Mouse (Mus musculus) adrenal gland, postnatal 10 days (tissue): Measurements from ENCODE around the gene Xpo6. TPM values are rescaled to one million over a fixed set of nuclear protein-coding genes. Genes with fewer than 3 reads are reported as not detected.

Experiments used
- DNase-seq: peaks from one replicate; pipeline ENCODE4 v3.0.0; 2021; ENCODE audit warnings: mixed read lengths
- total RNA-seq, 2 experiments: library from RNA; stranded (reverse); gene quantifications; 2 replicates each; pipeline ENCODE4 v1.2.3; 2021

The Xpo6 gene
- total RNA-seq, 2 experiments from 2014 or later = 68.7 to 91.2 TPM

- no peak for DNase-seq
Observed at GRCm38 (mm10) chr7:126194175-126194574, 6.1 kb downstream of the Xpo6 start.

DNA sequence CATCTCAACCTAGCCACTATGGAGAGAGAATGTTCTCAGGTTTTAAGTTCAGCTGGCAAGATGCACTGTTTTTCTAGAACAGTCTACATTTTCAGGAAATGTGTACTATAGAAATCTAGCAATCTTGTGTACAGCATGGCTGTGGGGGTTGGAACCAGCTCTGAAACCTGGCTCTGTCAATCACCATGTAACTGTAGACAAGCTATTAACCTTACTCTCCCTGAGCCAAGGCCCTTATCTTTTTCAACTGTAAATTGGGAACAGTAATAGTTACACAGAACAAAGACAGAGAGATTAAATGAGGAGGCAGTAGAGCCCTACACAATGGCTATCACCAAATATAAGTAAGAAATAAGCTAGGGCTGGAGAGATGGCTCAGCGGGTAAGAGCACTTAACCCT is 8.8 kb downstream of the Xpo6 start:
- DNase-seq = no peak

- no peak for DNase-seq
Observed at GRCm38 (mm10) chr7:126189517-126189916, 10.8 kb downstream of the Xpo6 start.

- DNase-seq = no peak
Observed at GRCm38 (mm10) chr7:126185999-126186398, 14.3 kb downstream of the Xpo6 start.

DNA sequence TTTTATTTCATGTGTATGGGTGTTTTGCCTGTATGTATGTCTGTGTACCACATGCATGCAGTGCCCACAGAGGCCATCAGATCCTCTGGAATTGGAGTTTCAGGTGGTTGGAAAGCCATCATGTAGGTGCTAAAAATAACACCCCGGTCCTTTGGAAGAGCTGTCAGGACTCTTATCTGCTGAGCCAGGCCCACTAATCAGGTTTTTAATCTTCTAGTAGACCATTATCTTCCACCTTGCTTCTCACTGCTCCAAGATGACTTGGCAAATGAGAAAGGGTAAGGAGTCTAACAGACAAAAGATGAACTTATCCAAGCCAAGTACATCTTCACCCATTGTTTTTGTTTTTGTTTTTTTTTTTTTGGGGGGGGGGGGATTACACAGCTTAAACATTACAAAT is 16.7 kb downstream of the Xpo6 start:
- no peak for DNase-seq

DNA sequence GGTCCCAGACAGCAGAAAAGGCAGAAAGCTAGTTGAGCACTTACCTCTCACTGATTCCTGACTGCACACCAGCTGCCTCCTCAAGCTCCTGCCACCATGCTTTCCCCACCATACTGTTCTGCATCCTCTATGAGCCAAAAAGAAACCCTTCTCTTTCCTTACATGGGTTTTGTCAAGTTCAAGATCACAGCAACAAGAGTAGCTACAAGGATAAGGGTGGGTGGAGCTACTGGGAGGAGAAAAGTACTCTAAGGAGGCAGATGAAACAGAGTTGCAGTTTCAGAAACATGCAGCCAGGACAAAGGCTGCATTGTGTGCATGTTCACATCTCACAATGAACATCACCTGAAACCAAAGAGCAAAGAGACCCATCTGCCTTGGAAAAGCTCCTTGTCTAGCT is 18.8 kb downstream of the Xpo6 start:
- no peak for DNase-seq

- peak; percentile 44 for DNase-seq
Observed at GRCm38 (mm10) chr7:126180956-126181355, 19.3 kb downstream of the Xpo6 start.

DNA sequence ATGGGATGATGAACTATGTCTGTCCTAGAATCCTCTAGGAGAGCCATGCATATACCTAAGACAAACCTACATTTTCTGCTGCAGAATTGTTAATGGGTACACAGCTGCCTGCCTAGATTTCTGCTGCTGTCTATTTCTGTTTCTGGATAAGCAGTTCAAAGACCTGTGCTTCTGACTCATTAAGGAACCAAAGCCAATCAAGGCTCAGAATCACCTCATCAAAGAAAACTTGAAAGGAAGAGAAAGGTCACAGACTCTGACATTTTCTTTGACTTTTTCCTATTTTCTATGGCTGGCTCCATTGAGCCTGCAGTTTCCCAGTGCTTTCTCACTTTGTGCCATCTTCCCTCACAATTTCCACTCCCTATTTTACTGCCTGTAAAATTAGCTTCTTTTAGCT is 21.5 kb downstream of the Xpo6 start:
- no peak for DNase-seq

GRCm38 (mm10) chr7:126175999-126176398 is 24.3 kb downstream of the Xpo6 start:
- DNase-seq = no peak

- DNase-seq = no peak
Observed at GRCm38 (mm10) chr7:126175456-126175855, 24.8 kb downstream of the Xpo6 start.

DNA sequence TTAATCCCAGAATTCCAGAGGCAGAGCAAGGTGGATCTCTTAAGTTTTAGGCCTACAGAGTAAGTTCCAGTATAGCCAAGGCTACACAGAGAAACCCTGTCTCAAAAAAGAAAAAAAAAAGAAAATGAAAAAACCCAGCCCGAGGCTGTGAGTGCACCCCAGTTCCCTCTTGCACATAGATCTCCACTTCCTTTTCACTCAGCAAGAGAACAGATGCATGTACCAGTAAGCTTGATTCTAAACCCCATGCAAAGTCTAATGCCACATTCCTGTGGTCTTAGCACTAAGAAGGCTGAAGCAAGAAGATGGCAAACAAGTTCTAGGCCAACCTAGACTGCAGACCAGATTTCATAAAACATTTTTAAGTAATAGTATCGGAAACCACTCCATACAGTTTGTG is 25.4 kb downstream of the Xpo6 start:
- no peak for DNase-seq

GRCm38 (mm10) chr7:126172001-126172400 is 28.3 kb downstream of the Xpo6 start:
- peak; percentile 66 for DNase-seq

DNA sequence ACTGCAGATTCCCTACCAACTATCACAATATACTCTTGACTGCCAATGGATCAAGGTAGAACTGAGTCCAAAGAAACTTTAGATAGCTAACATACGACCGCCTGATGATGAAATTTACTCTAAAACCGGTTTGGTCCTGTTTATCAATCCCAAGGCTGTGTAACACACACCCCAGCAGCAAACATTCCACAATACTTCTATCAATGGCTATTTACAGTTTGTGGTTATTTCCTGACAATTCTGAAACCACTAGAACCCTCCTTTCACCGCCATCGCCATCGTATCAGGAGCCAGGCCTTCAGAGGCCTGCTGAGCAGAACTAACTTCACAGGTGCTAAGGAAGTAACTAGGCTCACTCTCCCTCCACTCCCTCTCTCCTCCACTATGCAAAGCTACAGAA is 31.7 kb downstream of the Xpo6 start:
- no peak for DNase-seq

DNA sequence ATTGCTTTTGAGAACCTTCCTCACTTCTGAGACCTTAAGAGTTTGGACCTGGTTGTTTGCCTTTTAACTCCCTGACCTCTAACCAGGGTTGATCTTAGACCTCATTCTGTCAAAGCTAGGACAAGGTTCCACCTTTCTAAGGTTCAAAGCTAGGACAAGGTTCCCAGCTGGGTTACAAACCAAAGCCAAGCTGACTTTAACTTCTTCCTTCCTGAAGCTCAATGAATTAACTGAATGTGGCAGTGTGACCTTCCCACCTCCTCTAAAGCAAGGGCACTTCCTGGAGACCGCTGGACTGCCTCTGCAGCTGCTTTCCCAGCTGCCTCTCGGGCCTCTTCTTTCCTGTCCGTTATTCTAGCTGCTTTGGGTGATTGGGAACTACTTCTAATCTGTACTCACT is 32.9 kb downstream of the Xpo6 start:
- DNase-seq = peak; percentile 27

DNA sequence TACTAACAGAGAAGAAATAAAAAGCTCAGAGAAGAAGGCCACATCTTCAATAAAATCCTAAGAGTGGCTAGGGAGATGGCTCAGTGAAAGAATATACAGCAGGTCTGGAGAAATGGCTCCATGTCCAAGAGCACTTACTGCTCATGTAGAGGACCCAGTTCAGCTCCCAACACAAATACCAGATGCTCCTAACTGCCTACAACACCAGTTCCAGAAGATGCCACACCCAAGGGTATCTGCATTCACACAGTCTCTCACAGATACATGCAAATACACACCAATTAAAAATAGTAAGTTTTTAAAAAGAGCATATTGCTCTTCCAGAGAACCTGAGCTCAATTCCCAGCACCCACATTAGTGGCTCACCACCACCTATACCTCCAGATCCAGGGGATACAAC is 33.7 kb downstream of the Xpo6 start:
- no peak for DNase-seq

DNA sequence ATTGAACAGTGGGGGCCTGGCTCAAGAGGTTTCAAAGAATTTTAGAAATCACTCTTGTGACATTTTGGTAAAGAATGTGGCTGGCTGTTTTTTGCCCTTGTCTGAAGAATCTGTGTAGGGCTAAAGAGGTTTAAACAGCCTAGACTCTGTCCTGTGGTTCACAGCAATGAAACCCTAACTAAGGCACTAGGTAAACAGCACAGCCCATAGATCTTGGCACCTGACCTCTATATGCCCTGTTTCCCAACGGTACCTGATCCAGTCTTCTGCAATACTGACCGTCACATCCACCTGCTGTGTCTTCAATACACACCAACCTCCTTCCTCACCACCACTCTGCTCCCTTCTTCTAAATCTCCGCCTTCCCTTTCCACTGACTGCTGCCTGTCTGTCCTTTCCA is 42.1 kb downstream of the Xpo6 start:
- no peak for DNase-seq

DNA sequence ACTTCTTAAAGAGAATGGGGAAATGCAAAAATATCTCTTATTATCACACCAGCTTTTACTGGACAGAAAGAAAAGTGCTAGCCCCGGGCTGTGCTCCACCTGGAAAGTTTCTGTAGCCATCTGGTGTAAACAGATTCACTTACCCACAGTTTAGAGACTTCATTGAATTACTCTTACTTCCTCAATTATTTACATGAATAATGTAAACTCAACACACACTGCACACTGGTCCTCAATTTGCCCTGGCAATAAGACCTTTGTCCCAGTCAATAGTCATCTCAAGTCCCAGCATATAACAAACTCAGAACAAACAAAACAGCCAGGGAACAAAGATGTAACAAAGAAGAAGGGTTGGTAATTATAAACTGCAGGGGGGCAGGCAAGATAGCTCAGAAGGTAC is 44.6 kb downstream of the Xpo6 start:
- DNase-seq = no peak

- DNase-seq = no peak
Observed at GRCm38 (mm10) chr7:126154731-126155130, 45.6 kb downstream of the Xpo6 start.

DNA sequence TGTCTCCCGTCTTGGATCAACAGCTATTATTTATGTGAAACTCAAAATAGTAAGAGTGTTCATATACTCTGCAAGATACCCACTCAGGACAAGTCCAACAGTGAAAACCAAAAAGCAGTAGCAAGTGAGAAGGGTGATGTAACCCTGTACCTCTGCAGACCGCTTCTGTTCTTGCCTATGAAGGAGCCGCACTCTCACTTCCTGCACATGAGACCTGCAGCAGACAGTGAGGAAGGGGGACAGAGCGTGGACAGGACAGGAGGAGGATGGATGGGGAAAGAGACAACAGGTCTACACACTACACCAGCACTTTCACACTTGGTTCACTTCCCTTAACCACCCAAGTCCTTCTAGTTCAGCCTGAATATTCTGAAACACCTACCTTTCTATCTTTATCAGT is 48.0 kb downstream of the Xpo6 start:
- DNase-seq = no peak

DNA sequence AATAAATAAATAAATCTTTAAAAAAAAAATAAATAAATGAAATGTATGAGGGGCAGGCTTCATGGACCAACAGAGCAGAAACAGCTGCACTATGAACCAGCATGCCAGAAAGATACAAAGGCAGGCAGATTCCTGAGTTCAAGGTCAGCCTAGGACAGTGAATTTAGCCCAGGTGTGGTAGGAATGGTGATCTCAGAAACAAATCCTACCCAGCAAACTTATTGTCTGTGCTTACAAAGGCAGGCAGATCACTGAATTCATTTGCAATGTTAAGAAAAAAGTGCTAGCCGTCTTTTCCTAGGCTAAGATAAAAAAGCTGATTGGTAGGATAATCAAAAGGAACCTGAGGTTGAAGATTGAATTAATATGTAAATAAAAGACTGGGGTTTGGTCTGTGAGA is 54.1 kb downstream of the Xpo6 start:
- no peak for DNase-seq

- DNase-seq = no peak
Observed at GRCm38 (mm10) chr7:126144364-126144763, 55.9 kb downstream of the Xpo6 start.

GRCm38 (mm10) chr7:126137850-126138249 is 62.5 kb downstream of the Xpo6 start:
- no peak for DNase-seq

DNA sequence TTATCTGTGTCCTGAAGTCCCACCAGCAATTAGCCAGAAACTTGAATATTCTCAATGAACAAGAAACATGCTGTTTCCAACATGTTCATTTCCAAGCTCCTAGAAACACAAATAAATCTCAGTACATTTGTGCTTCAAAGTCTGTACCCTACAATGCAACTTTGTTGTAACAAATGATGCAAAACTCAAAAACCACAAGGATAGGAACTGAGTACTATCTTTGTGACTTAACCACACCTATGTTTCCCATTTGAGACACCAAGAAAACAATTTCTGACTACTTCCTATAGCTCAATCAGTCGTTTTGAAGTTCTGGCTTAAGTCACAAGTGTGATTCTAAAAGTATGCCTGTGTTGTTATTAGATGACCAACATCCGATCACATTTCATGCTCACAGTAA is 64.9 kb downstream of the Xpo6 start:
- no peak for DNase-seq

GRCm38 (mm10) chr7:126134634-126135321 is 65.5 kb downstream of the Xpo6 start:
- no peak for DNase-seq

- no peak for DNase-seq
Observed at GRCm38 (mm10) chr7:126127673-126128072, 72.6 kb downstream of the Xpo6 start.
